Mouse (Mus musculus): Measurements from ENCODE around the gene Ush1g. TPM values are rescaled to one million over a fixed set of nuclear protein-coding genes. Genes with fewer than 3 reads are reported as not detected.

The Ush1g gene
- total RNA-seq, 2 experiments from 2014 or later = 0.20 TPM; not detected in 1

DNA sequence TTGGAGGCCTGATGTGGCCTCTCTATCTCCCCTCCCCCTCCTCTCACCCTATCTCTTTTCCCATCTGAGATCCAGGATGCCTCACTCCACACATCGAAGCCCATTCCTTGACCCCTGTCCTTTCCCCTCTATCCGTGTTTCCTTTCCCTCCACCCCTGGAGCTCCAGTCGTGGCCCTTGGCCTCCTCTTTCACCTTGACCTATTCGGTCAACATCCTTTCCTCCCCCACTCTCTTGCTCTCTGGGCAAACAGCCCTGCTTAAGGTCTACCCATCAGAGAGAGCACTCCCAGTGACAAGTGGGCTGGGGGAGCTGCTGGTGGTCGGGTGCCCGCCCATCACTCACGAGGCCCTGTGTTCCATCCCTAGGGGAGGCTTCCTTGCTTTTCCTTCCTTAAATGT lies 48.1 kb downstream of the Ush1g start:
- DNase-seq (ENCODE audit: low spot score) = no peak
- intact Hi-C loops (cut with DNase I) = loop anchor here (5.0 kb wide), 1 partner anchor 191 kb away; no protein-coding TSS in a partner anchor

DNA sequence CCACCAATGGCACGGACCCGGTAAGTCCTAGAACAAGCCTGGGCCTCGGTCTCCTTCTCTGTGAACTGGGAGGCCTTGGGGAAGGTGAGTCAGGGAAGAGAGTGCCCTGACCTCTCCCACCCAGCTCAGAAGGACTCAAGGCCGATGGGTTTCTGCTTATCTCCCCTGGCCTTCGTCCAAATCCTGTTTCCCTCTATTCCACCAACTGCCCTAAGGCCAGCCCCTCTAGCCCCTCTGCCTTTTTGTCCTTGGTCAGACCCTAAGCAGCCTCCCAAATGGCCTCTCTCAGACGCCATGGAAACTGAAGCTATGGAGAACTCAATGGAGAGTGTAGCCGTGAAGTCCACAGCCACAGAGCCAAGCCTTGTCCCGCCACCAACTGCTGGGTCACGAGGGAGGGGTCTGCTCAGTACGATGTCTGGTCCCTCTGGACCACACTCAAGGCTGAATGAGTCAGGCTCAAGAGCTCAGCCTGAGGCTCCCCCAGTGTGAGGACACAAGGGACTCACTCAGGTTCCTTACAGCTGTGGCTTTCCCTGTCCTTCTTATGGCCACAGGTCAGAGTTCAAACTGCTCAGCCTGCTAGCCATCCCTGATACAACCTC lies 48.8 kb downstream of the Ush1g start:
- intact Hi-C loops (cut with DNase I) = loop anchor here (5.0 kb wide), 1 partner anchor 191 kb away; no protein-coding TSS in a partner anchor
- DNase-seq (ENCODE audit: low spot score) = no peak

DNA sequence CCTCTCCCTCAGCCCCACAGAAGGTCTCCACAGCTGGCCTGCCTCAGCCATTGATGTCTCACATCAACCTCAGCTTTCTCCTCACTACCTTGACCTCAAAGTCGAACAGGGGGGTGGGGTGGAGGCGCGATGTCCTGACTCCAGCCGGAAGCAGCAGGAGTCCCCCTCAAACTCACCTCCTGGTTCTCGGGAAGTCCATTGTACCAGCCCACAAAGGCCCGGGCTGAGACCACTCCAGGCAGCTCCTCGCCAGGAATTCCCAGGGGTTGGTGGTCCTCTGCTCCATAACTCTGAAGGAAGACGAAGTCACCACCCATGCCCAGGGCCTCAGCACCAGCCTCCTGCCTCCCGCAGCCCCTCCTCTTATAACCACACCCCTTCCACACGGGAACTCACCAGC lies 50.4 kb downstream of the Ush1g start:
- intact Hi-C loops (cut with DNase I) = loop anchor here (2.0 to 5.0 kb wide), 2 partner anchors 111 to 189 kb away; no protein-coding TSS in a partner anchor
- DNase-seq (ENCODE audit: low spot score) = no peak

DNA sequence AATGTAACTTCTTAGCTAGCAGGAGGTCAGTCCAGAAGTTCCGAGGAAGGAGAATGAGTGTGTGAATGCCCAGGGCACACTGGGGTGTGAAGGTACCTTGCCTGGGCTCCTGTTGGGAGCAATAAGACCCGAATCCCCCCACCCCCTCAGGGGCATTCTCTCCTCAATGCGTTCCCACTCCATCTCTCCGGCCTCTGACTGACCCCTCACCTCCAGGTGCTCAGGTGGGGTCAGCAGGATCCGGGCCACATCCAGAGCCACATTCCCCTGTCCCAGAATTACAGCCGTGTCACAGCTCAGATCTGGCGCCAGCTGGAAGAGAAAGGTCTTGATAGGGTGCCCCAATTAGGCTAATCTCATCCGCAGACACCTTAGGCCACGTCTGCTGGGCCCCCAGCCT lies 50.8 kb downstream of the Ush1g start:
- no peak for DNase-seq (ENCODE audit: low spot score)
- intact Hi-C loops (cut with DNase I) = loop anchor here (2.0 to 5.0 kb wide), 2 partner anchors 110 to 189 kb away; no protein-coding TSS in a partner anchor

DNA sequence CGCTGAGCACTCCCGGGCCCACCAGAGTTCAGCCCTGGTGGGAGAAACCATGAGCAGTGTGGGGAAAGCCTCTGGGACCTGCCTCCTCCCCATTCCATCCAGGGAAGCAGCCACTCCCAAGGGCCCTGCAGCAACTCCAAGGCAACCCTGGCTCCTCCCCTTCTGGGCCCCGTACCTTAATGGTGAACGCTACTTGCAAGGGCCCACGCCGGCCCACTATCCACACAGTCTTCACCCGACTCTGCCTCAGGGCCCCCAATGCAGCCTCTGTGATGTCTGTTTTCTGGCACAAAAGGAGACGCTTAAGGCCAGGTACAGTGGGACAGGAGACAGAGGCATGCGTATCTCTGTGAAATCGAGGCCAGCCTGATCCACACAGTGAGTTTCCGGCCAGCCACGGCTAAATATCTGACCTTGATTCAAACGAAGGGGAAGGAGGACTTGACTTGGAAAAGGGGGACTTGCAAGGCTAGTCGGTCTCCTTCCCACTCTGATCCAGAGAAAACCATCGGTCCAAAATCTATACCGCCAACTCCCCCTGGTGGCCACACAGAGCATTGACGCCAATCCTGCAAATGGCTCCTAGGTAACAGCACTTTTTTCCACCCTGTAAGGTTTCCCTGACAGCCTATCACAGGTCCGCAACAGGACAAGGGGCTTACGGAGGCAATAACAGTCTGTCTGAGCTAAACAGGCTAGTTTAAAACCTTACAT lies 51.5 kb downstream of the Ush1g start:
- DNase-seq (ENCODE audit: low spot score) = peak; percentile 19
- intact Hi-C loops (cut with DNase I) = loop anchor here (1.0 to 5.0 kb wide), 3 partner anchors 68 to 188 kb away; no protein-coding TSS in a partner anchor

DNA sequence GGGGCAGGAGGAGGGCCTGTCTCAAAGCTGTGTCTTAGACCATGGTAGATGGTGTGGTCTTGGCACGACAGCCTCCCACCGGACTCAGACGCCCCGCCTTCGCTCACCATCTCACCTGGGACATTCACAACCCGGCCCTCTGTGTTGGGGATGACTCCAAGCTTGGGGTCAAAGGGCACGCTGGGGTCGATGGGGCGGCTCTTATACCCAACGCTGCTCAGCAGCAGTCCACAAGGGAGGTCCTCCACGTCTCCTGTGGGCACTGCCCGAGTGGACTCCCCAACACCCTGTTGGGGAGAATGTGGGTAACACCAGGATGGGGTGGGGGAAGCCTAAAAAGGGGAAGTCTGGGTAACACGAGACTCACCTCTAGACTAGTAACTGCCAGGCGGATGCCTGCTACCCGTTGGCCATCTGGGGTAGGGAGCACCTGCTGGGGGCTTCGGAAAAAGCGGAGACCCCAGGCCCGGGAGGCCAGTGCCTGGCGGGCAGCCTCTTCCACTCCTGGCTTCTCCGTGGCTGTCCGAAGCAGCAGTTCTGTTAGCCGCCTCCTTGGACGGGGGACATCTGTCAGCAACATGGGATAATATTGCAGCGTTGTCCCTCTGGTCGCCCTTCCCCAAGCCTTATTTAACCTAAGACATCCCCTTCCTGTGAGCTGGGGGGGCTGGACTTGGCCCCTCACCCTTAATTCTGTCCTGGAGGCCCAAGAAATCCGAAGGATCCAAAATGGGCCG lies 52.3 kb downstream of the Ush1g start:
- intact Hi-C loops (cut with DNase I) = loop anchor here (1.0 to 5.0 kb wide), 3 partner anchors 67 to 187 kb away; no protein-coding TSS in a partner anchor
- DNase-seq (ENCODE audit: low spot score) = no peak

DNA sequence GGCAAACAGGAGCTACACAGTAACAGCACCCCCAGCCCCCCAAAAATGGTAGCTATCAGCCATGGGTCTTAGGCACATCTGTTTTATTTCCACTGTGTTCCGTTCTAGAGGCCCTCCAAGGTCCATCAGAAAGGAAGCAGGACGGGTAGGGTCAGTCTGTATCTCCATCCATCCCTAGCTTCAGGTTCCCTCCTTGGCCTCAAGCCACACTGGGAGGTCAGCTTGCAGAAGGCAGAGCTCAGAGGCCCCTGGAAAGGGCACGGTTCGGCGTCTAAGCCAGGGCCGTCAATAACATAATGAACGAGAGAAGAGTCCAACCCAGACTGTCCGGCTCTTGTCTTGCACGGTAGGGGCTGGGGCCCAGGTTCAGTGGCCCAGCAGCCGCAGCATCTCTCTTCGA lies 53.9 kb downstream of the Ush1g start:
- DNase-seq (ENCODE audit: low spot score) = no peak
- intact Hi-C loops (cut with DNase I) = no loop called here

DNA sequence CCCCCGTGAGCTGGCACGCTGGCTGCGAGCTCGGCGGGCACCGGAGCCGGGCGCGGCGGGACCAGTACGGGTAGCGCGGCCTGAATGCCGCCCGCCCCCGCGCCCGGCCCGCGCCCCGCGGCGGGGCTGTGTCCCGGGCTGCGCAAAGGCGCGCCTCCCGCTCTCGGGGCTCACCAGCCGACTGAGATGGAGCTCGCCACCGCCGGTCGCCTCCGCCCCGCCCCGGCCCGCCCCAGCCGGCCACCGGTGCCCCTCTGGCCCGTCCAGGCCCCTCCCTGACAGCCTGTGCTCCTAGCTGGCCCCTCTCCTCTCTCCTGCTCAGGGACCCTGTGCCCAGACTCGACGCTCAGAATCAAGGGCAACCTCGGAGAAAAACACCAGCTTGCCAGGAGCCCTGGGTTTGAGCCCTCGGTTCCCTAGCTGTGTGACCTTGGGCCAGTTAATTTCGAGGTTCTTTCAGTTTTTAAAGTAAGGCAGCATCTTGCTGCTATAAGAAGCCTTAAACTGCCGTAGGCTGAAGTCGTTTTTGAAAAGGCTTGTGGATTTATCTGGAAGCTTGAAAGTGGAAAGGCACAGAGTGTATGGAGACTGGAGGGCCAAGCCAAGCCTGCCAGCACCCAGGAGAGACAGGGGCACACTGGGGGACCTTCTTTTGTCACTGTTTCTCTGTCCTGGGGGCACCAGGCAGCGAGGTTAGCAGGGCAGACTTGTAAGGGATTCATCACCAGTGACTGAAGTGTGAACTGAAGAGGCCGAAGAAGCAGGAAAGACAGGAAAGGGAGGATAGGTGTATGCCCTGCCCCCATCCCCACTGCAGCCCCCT lies 54.6 kb downstream of the Ush1g start, which contains the start of gene Grin2c:
TSS of gene Grin2c (minus strand) at position 183 of the 823 bp plus-strand sequence.
- intact Hi-C loops (cut with DNase I) = no loop called here
- DNase-seq (ENCODE audit: low spot score) = no peak

DNA sequence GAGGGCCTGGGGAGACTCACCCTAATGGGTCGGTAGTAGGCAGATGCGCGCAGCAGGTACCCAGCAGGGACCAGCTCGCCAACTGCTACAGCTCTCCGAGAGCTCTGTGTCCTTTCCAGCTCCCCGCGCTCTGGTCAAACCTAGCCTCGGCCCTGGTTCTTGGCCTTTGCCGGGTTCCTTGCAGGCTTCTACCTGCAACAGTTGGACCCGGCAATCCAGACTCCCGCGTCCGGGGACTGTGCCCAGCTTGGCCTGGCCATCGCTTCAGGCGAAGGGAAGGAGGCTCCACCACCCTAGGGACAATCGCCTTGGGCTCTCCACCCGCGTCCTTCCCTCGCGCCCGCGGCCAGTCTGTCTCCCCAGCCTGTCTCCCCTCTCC lies 55.5 kb downstream of the Ush1g start:
- intact Hi-C loops (cut with DNase I) = no loop called here
- DNase-seq (ENCODE audit: low spot score) = no peak

DNA sequence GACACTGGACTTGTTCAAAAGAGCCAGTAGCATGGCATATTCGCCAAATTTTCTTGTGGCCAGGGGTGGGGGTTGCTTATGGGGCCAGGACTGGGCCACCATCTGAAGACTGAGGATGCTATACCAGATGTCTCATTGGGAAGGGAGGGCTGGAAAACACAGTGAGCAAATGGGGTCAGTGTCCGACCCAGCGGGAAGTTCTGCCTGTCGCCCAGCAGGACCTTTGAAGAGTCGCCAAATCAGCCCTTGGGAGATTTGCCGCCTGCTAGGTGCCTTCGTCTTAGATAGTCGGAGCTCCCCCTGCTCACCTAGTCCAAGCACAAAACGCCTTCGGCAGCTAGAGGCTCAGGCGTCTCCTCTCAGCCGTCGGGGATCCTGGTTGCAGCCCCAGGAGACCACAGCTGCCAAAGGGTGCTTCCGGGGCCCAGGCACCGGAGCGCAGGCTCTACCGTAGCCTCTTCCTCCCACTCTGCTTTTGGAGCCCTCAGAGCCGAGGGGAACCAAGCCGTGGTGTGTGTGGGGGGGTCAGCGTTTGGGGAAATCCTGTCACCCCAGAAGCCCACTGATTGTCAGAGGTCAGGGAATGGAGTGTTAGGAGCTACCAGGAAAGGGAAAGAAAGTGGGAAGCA lies 56.0 kb downstream of the Ush1g start:
- intact Hi-C loops (cut with DNase I) = no loop called here
- no peak for DNase-seq (ENCODE audit: low spot score)

Other genes starting within 250 kb of the Ush1g start
- under 1 TPM; 0.67 to 0.75 TPM for gene Rab37, start 230.6 kb downstream of the Ush1g start, total RNA-seq (2021)
- gene Cd300lf, start 188.0 kb downstream of the Ush1g start, total RNA-seq (2021) = under 1 TPM in 1 of 2 experiments, not detected in 1; 0.28 TPM
- gene Slc9a3r1, start 158.7 kb downstream of the Ush1g start, total RNA-seq (2021) = 10 to 100 TPM; 10.1 to 12.9 TPM
- gene Tmem104, start 134.6 kb downstream of the Ush1g start, total RNA-seq (2021) = 10 to 100 TPM; 10.0 to 10.5 TPM
- gene Nat9, start 134.2 kb downstream of the Ush1g start, total RNA-seq (2021) = 10 to 100 TPM; 19.3 to 23.0 TPM
- under 1 TPM; 0.10 to 0.34 TPM for gene Grin2c, start 54.8 kb downstream of the Ush1g start, total RNA-seq (2021)
- 1 to 10 TPM; 7.9 to 8.2 TPM for gene Fdxr, start 45.0 kb downstream of the Ush1g start, total RNA-seq (2021)
- gene Fads6, start 24.4 kb downstream of the Ush1g start, total RNA-seq (2021) = 1 to 10 TPM; 1.1 to 1.5 TPM
- gene Otop2, start 14.9 kb downstream of the Ush1g start, total RNA-seq (2021) = not detected
- not detected for gene Otop3, start 12.7 kb upstream of the Ush1g start, total RNA-seq (2021)
- gene Hid1, start 45.7 kb upstream of the Ush1g start, total RNA-seq (2021) = 1 to 10 TPM; 4.2 to 5.4 TPM
- gene Cdr2l, start 59.9 kb upstream of the Ush1g start, total RNA-seq (2021) = 1 to 10 TPM; 5.5 to 6.6 TPM
- gene Mrpl58, start 81.7 kb upstream of the Ush1g start, total RNA-seq (2021) = 100 to 1,000 TPM; 143 to 145 TPM
- 1,000 to 10,000 TPM; 2,312 to 2,343 TPM for gene Atp5h, start 97.9 kb upstream of the Ush1g start, total RNA-seq (2021)
- 10 to 100 TPM; 27.0 to 28.0 TPM for gene Kctd2, start 98.1 kb upstream of the Ush1g start, total RNA-seq (2021)
- not detected for gene Trim80, start 118.5 kb upstream of the Ush1g start, total RNA-seq (2021)
- gene Slc16a5, start 140.4 kb upstream of the Ush1g start, total RNA-seq (2021) = not detected
- 1 to 10 TPM; 1.4 to 2.3 TPM for gene Armc7, start 153.6 kb upstream of the Ush1g start, total RNA-seq (2021)
- gene Nt5c, start 169.8 kb upstream of the Ush1g start, total RNA-seq (2021) = 10 to 100 TPM; 13.9 to 14.9 TPM
- 100 to 1,000 TPM; 121 to 135 TPM for gene Jpt1, start 192.3 kb upstream of the Ush1g start, total RNA-seq (2021)
- 100 to 1,000 TPM; 165 to 177 TPM for gene Sumo2, start 214.2 kb upstream of the Ush1g start, total RNA-seq (2021)
- 10 to 100 TPM; 20.4 to 25.1 TPM for gene Nup85, start 242.4 kb upstream of the Ush1g start, total RNA-seq (2021)

All from heart, postnatal 25 days (tissue).